Mouse (Mus musculus): ENCODE measurements around the gene Zbtb17.

DNA sequence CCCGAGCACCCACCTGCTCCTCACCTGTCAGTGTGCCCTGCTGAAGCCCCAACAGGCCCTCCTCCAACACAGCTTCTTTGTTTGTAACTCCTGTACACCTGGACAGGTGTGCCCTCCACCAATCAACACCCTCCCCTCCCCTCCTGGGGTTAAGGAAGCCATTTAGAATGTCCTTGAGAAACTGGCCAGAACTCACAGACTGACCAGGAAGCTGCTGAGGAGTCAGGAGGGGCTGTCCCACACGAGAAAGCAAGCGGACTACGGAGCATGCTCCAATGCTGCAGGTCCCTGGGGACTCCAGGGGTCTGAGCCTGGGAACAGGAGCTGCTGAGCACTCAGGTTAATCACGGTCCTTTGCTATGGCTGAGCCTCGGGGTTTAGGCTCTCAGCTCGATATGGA lies 28.5 kb upstream of the Zbtb17 start, which contains the start of gene Clcnkb:
- TF ChIP-seq POLR2A (IDR thresholded peaks at IDR 0.05; ENCODE audit: insufficient read length, low read depth) (no peak), POLR2AphosphoS2 (IDR thresholded peaks at IDR 0.05; ENCODE audit: insufficient read length, low read depth) (no peak), TCF12 (IDR thresholded peaks at IDR 0.05; ENCODE audit: insufficient read depth, poor library complexity, severe bottlenecking) (no peak), USF1 (IDR thresholded peaks at IDR 0.05; ENCODE audit: low read depth) (no peak), MAX (IDR thresholded peaks at IDR 0.05; ENCODE audit: low read depth) (no peak), CEBPB (IDR thresholded peaks at IDR 0.05; ENCODE audit: insufficient read depth, poor library complexity, severe bottlenecking) (no peak), MYOG (IDR thresholded peaks at IDR 0.05; ENCODE audit: control insufficient read depth in 1 of 3, insufficient read depth in 1 of 3, insufficient read length in 2 of 3, low read depth in 2 of 3) (no peak), TCF3 (IDR thresholded peaks at IDR 0.05; ENCODE audit: insufficient read length, low read depth) (no peak), E2F4 (IDR thresholded peaks at IDR 0.05; ENCODE audit: insufficient read depth) (no peak)
